Mouse (Mus musculus) urinary bladder, postnatal 14 days (tissue): ENCODE results near the gene Zfp263.

Source experiments
- DNase-seq: peaks from one replicate; pipeline ENCODE4 v3.0.0; 2021; ENCODE audit warnings: low spot score

Gene Zfp263

GRCm38 (mm10) chr16:3743503-3744185, at the start of gene Zfp263:
Zfp263 (plus strand) TSS chr16:3744093.
- peak; percentile 93 for DNase-seq

- no peak for DNase-seq
Measured at GRCm38 (mm10) chr16:3699281-3699680, 44.6 kb upstream of the Zfp263 start.

GRCm38 (mm10) chr16:3700893-3701292, 43.0 kb upstream of the Zfp263 start:
- no peak for DNase-seq

GRCm38 (mm10) chr16:3706680-3707079, 37.2 kb upstream of the Zfp263 start:
- DNase-seq = no peak

GRCm38 (mm10) chr16:3714731-3715130, 29.2 kb upstream of the Zfp263 start:
- DNase-seq = no peak

GRCm38 (mm10) chr16:3717980-3718379, 25.9 kb upstream of the Zfp263 start, which contains the start of gene Mefv:
Mefv (minus strand) TSS chr16:3718097.
- DNase-seq = no peak

GRCm38 (mm10) chr16:3723231-3723630, 20.7 kb upstream of the Zfp263 start:
- DNase-seq = no peak

GRCm38 (mm10) chr16:3727980-3728720, 15.7 kb upstream of the Zfp263 start:
- DNase-seq = no peak

GRCm38 (mm10) chr16:3732612-3733011, 11.3 kb upstream of the Zfp263 start:
- DNase-seq = no peak

- no peak for DNase-seq
Measured at GRCm38 (mm10) chr16:3733198-3733732, 10.6 kb upstream of the Zfp263 start.

GRCm38 (mm10) chr16:3742466-3742865, 1.4 kb upstream of the Zfp263 start:
- DNase-seq = no peak

GRCm38 (mm10) chr16:3744186-3744700, 350 bp downstream of the Zfp263 start:
- DNase-seq = no peak

- no peak for DNase-seq
Measured at GRCm38 (mm10) chr16:3745656-3746055, 1.8 kb downstream of the Zfp263 start.

GRCm38 (mm10) chr16:3748976-3749375, 5.1 kb downstream of the Zfp263 start:
- no peak for DNase-seq

GRCm38 (mm10) chr16:3771603-3772002, 27.7 kb downstream of the Zfp263 start:
- DNase-seq = no peak

GRCm38 (mm10) chr16:3776365-3776764, 32.5 kb downstream of the Zfp263 start:
- no peak for DNase-seq

- no peak for DNase-seq
Measured at GRCm38 (mm10) chr16:3777986-3778385, 34.1 kb downstream of the Zfp263 start.

- no peak for DNase-seq
Measured at GRCm38 (mm10) chr16:3781237-3781636, 37.3 kb downstream of the Zfp263 start.

- no peak for DNase-seq
Measured at GRCm38 (mm10) chr16:3788394-3788793, 44.5 kb downstream of the Zfp263 start.
